Mouse (Mus musculus) stomach, postnatal 0 days (tissue): ENCODE data around the gene Dgki.

Experiments used
- CTCF ChIP-seq: IDR thresholded peaks from 2 replicates; pipeline ENCODE4 v1.5.1; 2016; ENCODE audit warnings: antibody characterized with exemption, low read depth, mild to moderate bottlenecking, moderate library complexity
- EP300 ChIP-seq: optimal IDR thresholded peaks from 2 replicates; pipeline ENCODE3; 2016; ENCODE audit warnings: antibody characterized with exemption

- TF ChIP-seq CTCF = no peak
- TF ChIP-seq EP300 = no peak
Observed at GRCm38 (mm10) chr6:37016046-37016445, 283.9 kb downstream of the Dgki start.
